Mouse (Mus musculus): ENCODE results near the gene Cox14.

GRCm38 (mm10) chr15:99726549-99726948, 1.1 kb downstream of the Cox14 start:
- TF ChIP-seq CTCF (IDR thresholded peaks at IDR 0.05; ENCODE audit: extremely low read depth, insufficient read length, insufficient replicate concordance, low read depth, low read length), result no peak
- no peak for TF ChIP-seq POLR2A (IDR thresholded peaks at IDR 0.05; ENCODE audit: low read depth, low read length)

Measured in small intestine, adult 2 months (tissue).